Mouse (Mus musculus) E14TG2a.4 (cell line): ENCODE results near the gene Prps1l3.

ENCODE experiments used
- CTCF ChIP-seq: conservative IDR thresholded peaks from 2 replicates; pipeline ENCODE4 v1.5.1; 2014; ENCODE audit warnings: low read length
- NANOG ChIP-seq: IDR thresholded peaks from 2 replicates; pipeline ENCODE4 v1.6.1; 2014; ENCODE audit warnings: borderline replicate concordance, low read length, mixed read lengths

GRCm38 (mm10) chr12:57201901-57202300, 28.3 kb upstream of the Prps1l3 start:
- TF ChIP-seq CTCF (no peak), NANOG (no peak)
